Mouse (Mus musculus): Measurements from ENCODE around the gene Sik2. TPM values are rescaled to one million over a fixed set of nuclear protein-coding genes. Genes with fewer than 3 reads are reported as not detected.

Sik2 gene
- polyA plus RNA-seq, 1 experiment from 2014 or later: 14.5 TPM

DNA sequence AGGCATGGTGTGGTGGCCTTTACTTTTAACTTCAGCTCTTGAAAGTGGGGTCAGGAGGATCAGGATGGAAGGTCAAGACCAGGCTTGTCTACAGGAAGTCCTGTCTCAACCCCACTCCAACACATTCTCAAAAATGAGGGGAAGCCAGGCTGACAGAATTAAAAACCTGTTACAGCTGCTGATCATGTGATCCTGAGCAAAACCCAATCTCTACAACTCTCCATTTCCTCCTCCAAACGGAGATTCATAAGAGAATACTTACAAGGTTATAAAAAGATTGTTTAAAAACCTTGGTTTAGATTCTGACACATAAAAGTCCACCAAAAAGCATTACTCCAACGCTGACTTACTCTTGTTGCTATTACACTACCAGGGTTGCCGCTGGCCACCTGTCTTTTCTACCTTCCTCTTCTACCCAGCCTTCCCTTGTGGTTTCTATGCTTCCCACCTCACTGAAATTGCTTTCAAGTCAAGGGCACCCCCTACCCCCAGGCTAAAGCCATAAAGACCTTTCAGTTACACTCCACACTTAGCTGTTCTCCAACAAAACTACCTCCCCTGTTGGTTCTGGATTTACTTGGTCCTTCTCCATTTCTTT lies 67.0 kb downstream of the Sik2 start:
- 93% methylated on average over 3 of the region's 3 CpGs for WGBS
- ATAC-seq: no peak
- H3K27ac ChIP-seq: no peak overlapping the region
- H3K4me1 ChIP-seq (replicated peaks): no peaks in the 10 kb centered on the region
- H3K4me3 ChIP-seq (replicated peaks): no peak overlapping the region
- no peak overlapping the region for H3K4me2 ChIP-seq (replicated peaks)
- no peaks in the 10 kb centered on the region for H3K9me3 ChIP-seq
- H3K36me3 ChIP-seq: no peaks in the 10 kb centered on the region
- H3K9ac ChIP-seq (replicated peaks): no peak overlapping the region
- H3K27me3 ChIP-seq: no peaks in the 10 kb centered on the region

- no peak for ATAC-seq
- H3K4me3 ChIP-seq (replicated peaks): no peak overlapping the region
- H3K9ac ChIP-seq (replicated peaks): no peak overlapping the region
These were observed 78.9 kb downstream of the Sik2 start for GRCm38 (mm10) chr9:50929986-50930385.

GRCm38 (mm10) chr9:50925801-50926200 lies 83.1 kb downstream of the Sik2 start:
- no peak overlapping the region for H3K4me2 ChIP-seq (replicated peaks)
- H3K4me3 ChIP-seq (replicated peaks): no peak overlapping the region
- no peaks in the 10 kb centered on the region for H3K4me1 ChIP-seq (replicated peaks)
- no peaks in the 10 kb centered on the region for H3K9me3 ChIP-seq
- no peaks in the 10 kb centered on the region for H3K36me3 ChIP-seq
- no peak overlapping the region for H3K27ac ChIP-seq
- no peak overlapping the region for H3K9ac ChIP-seq (replicated peaks)
- WGBS: 95% methylated on average over 4 of the region's 4 CpGs
- no peaks in the 10 kb centered on the region for H3K27me3 ChIP-seq
- no peak for ATAC-seq

More at GRCm38 (mm10) chr9:50929986-50930385, 78.9 kb downstream of the Sik2 start:
- no peaks in the 10 kb centered on the region for H3K9me3 ChIP-seq
- no peak overlapping the region for H3K27ac ChIP-seq
- H3K4me2 ChIP-seq (replicated peaks): no peak overlapping the region
- H3K27me3 ChIP-seq: no peaks in the 10 kb centered on the region
- H3K36me3 ChIP-seq: peaks cover 19% of the 10 kb centered on the region; the same call in 1 of the 2 replicates
- H3K4me1 ChIP-seq (replicated peaks): no peaks in the 10 kb centered on the region

- H3K27ac ChIP-seq: no peak overlapping the region
- H3K4me2 ChIP-seq (replicated peaks): no peak overlapping the region
- H3K36me3 ChIP-seq: no peaks in the 10 kb centered on the region
- no peak overlapping the region for H3K9ac ChIP-seq (replicated peaks)
- no peak overlapping the region for H3K4me3 ChIP-seq (replicated peaks)
- ATAC-seq: no peak
- H3K9me3 ChIP-seq: no peaks in the 10 kb centered on the region
- H3K4me1 ChIP-seq (replicated peaks): no peaks in the 10 kb centered on the region
- H3K27me3 ChIP-seq: no peaks in the 10 kb centered on the region
These were observed 84.4 kb downstream of the Sik2 start for GRCm38 (mm10) chr9:50924454-50924853.

DNA sequence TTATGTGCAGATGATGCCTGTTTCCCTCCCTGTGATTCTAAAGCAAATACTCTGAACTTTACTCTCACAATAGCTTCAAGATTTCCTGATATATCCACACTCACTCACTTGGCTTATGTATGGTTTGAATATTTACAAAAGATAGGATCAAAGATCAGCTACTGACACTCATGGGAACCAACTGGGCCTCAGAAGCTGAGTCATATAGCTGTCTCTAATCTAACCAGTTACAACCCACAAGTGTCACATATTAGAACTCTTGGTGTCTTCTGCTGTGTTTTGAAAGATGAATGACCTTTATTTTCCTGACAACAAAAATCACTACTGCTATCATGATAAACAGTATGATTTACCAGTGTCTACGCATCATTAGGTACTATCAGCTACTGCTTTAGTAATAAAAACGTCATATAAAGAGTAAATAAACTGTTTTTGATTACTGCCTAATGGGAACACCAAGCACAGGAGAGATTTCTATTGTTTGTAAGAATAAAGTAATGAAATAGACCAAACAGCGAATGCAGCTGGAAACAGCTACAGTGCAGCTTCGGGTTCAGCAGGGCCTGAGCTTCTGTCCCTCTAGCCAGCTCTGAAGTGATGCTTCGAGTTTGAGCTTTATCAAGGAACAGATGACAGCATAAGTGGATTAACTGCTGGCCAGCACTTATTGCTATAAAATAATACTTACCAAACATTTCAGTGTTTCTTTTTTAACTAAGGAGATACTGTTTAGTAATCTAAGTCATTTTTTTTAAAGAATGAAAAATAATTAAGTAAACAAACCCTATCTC lies 86.3 kb downstream of the Sik2 start:
- no peaks in the 10 kb centered on the region for H3K36me3 ChIP-seq
- no peaks in the 10 kb centered on the region for H3K4me1 ChIP-seq (replicated peaks)
- no peaks in the 10 kb centered on the region for H3K9me3 ChIP-seq
- H3K9ac ChIP-seq (replicated peaks): no peak overlapping the region
- no peak overlapping the region for H3K4me2 ChIP-seq (replicated peaks)
- ATAC-seq: no peak
- no peaks in the 10 kb centered on the region for H3K27me3 ChIP-seq
- no peak overlapping the region for H3K4me3 ChIP-seq (replicated peaks)
- H3K27ac ChIP-seq: no peak overlapping the region
- WGBS: 84% methylated on average over 5 of the region's 5 CpGs

- Histone ChIP-seq H3K36me3 (no peaks in the 10 kb centered on the region), H3K27me3 (no peaks in the 10 kb centered on the region), H3K9ac (replicated peaks) (no peak overlapping the region), H3K4me2 (replicated peaks) (no peak overlapping the region), H3K4me1 (replicated peaks) (no peaks in the 10 kb centered on the region), H3K4me3 (replicated peaks) (no peak overlapping the region), H3K27ac (no peak overlapping the region), H3K9me3 (no peaks in the 10 kb centered on the region)
- ATAC-seq: no peak
- 94% methylated on average over 3 of the region's 3 CpGs for WGBS
These were observed 87.7 kb downstream of the Sik2 start for GRCm38 (mm10) chr9:50920933-50921895.

DNA sequence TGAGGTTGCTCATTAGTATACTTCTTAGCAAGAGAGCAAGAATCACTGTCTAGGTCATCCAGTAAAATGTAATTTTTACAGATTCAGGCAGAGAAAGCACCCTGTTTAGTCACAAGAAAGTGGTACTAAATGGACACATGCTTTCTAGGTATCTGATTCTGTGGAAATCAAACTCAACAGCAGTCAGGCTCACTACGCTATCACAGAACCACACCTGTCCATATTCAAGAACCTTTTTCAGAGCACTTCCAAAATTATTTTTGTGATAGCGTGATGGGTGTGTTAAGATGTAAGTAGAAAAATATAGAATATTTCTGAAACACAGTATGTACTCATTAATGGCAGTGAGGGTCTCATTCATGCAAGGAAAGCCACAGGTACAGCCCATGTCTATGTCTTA lies 89.3 kb downstream of the Sik2 start:
- Histone ChIP-seq H3K36me3 (peaks cover 5% of the 10 kb centered on the region; the same call in 1 of the 2 replicates), H3K4me1 (replicated peaks) (no peaks in the 10 kb centered on the region), H3K4me2 (replicated peaks) (no peak overlapping the region), H3K27me3 (no peaks in the 10 kb centered on the region), H3K9me3 (no peaks in the 10 kb centered on the region), H3K4me3 (replicated peaks) (no peak overlapping the region), H3K9ac (replicated peaks) (no peak overlapping the region), H3K27ac (no peak overlapping the region)
- ATAC-seq: no peak
- 99% methylated on average over 2 of the region's 2 CpGs for WGBS

- Histone ChIP-seq H3K27me3 (no peaks in the 10 kb centered on the region), H3K36me3 (peaks cover 5% of the 10 kb centered on the region; the same call in 1 of the 2 replicates), H3K9me3 (no peaks in the 10 kb centered on the region), H3K4me3 (replicated peaks) (no peak overlapping the region), H3K4me1 (replicated peaks) (no peaks in the 10 kb centered on the region), H3K9ac (replicated peaks) (no peak overlapping the region), H3K4me2 (replicated peaks) (no peak overlapping the region), H3K27ac (no peak overlapping the region)
- 72% methylated on average over 3 of the region's 3 CpGs for WGBS
- no peak for ATAC-seq
These were observed 90.7 kb downstream of the Sik2 start for GRCm38 (mm10) chr9:50918131-50918530.

- H3K27me3 ChIP-seq: no peaks in the 10 kb centered on the region
- no peak overlapping the region for H3K27ac ChIP-seq
- no peak overlapping the region for H3K9ac ChIP-seq (replicated peaks)
- no peaks in the 10 kb centered on the region for H3K9me3 ChIP-seq
- no peak overlapping the region for H3K4me2 ChIP-seq (replicated peaks)
- peaks cover 12% of the 10 kb centered on the region; the same call in 1 of the 2 replicates for H3K36me3 ChIP-seq
- ATAC-seq: no peak
- 90% methylated on average over 7 of the region's 7 CpGs for WGBS
- no peak overlapping the region for H3K4me3 ChIP-seq (replicated peaks)
- H3K4me1 ChIP-seq (replicated peaks): no peaks in the 10 kb centered on the region
These were observed 96.9 kb downstream of the Sik2 start for GRCm38 (mm10) chr9:50911861-50912515.

- ATAC-seq: no peak
These were observed 103.6 kb downstream of the Sik2 start for GRCm38 (mm10) chr9:50905321-50905720.

GRCm38 (mm10) chr9:50904196-50904847 lies 104.6 kb downstream of the Sik2 start:
- 79% methylated on average over 6 of the region's 6 CpGs for WGBS
- H3K9me3 ChIP-seq: no peaks in the 10 kb centered on the region
- H3K27me3 ChIP-seq: no peaks in the 10 kb centered on the region
- H3K36me3 ChIP-seq: peaks cover 9% of the 10 kb centered on the region; the same call in 1 of the 2 replicates
- H3K4me3 ChIP-seq (replicated peaks): no peak overlapping the region
- no peak overlapping the region for H3K9ac ChIP-seq (replicated peaks)
- no peak for ATAC-seq
- H3K4me1 ChIP-seq (replicated peaks): no peaks in the 10 kb centered on the region
- no peak overlapping the region for H3K27ac ChIP-seq
- H3K4me2 ChIP-seq (replicated peaks): no peak overlapping the region

More at GRCm38 (mm10) chr9:50905321-50905720, 103.6 kb downstream of the Sik2 start:
- Histone ChIP-seq H3K27me3 (no peaks in the 10 kb centered on the region), H3K4me3 (replicated peaks) (no peak overlapping the region), H3K4me1 (replicated peaks) (no peaks in the 10 kb centered on the region), H3K9ac (replicated peaks) (no peak overlapping the region), H3K36me3 (peaks cover 9% of the 10 kb centered on the region; the same call in 1 of the 2 replicates), H3K9me3 (no peaks in the 10 kb centered on the region), H3K27ac (no peak overlapping the region), H3K4me2 (replicated peaks) (no peak overlapping the region)
- WGBS: 91% methylated on average over 3 of the region's 3 CpGs
